Comparison of ENCODE assay signal across 7 mouse cellular contexts in genomic region chr5:93092147-93092781, GRCm38 (mm10). TPM values are rescaled to one million over a fixed set of nuclear protein-coding genes. Genes with fewer than 3 reads are reported as not detected.
DNase-seq lines count a peak whose midpoint lies in the region; ATAC-seq and TF ChIP-seq lines count a peak whose summit lies in the region.

No protein-coding gene starts in this region.

- peak overlapping the region; percentile 90 for H3K4me2 ChIP-seq in hindbrain, embryonic 15.5 days

- H3K9ac ChIP-seq in hindbrain, embryonic 15.5 days = peak overlapping the region; percentile 89

- no peak overlapping the region for H3K27ac ChIP-seq in cerebellum, adult 2 months (ENCODE audit: insufficient read depth, low read length)
- peak overlapping the region; percentile 96 for H3K27ac ChIP-seq in hindbrain, embryonic 15.5 days (replicated peaks)
- peak overlapping the region; percentile 99 for H3K27ac ChIP-seq in midbrain, embryonic 10.5 days (replicated peaks)
- no peak overlapping the region for H3K27ac ChIP-seq in small intestine, adult 2 months (ENCODE audit: insufficient read depth, low read depth, low read length)

- no peaks in the 10 kb centered on the region for H3K9me3 ChIP-seq in hindbrain, embryonic 15.5 days
- H3K9me3 ChIP-seq in midbrain, embryonic 10.5 days (replicated peaks) = no peaks in the 10 kb centered on the region

- 6% methylated on average over 28 of the region's 28 CpGs for WGBS in cerebellum, adult 2 months
- 5% methylated on average over 28 of the region's 28 CpGs for WGBS in hindbrain, embryonic 15.5 days
- 7% methylated on average over 28 of the region's 28 CpGs for WGBS in midbrain, embryonic 10.5 days
- WGBS in small intestine, adult 2 months = 6% methylated on average over 28 of the region's 28 CpGs

- no peak for TF ChIP-seq POLR2A in cerebellum, adult 2 months (IDR thresholded peaks at IDR 0.05; ENCODE audit: borderline replicate concordance, insufficient read depth, low read length)
- TF ChIP-seq POLR2A in small intestine, adult 2 months (IDR thresholded peaks at IDR 0.05; ENCODE audit: low read depth, low read length) = no peak

- no peaks in the 10 kb centered on the region for H3K27me3 ChIP-seq in cerebellum, adult 2 months (ENCODE audit: control insufficient read depth, insufficient read depth, low read length)
- H3K27me3 ChIP-seq in hindbrain, embryonic 15.5 days = no peaks in the 10 kb centered on the region
- H3K27me3 ChIP-seq in midbrain, embryonic 10.5 days (ENCODE audit: low read depth, poor library complexity, severe bottlenecking) = no peaks in the 10 kb centered on the region
- no peaks in the 10 kb centered on the region for H3K27me3 ChIP-seq in small intestine, adult 2 months (ENCODE audit: control insufficient read depth, insufficient read depth, low read length)

- peaks cover 5% of the 10 kb centered on the region; the same call in 1 of the 2 replicates for H3K4me1 ChIP-seq in cerebellum, adult 2 months (ENCODE audit: control insufficient read depth, insufficient read depth, low read length)
- peaks cover 41% of the 10 kb centered on the region for H3K4me1 ChIP-seq in hindbrain, embryonic 15.5 days (replicated peaks)
- peaks cover 46% of the 10 kb centered on the region for H3K4me1 ChIP-seq in midbrain, embryonic 10.5 days
- H3K4me1 ChIP-seq in small intestine, adult 2 months (ENCODE audit: control insufficient read depth, insufficient read depth, insufficient read length, low read length) = peaks cover 11% of the 10 kb centered on the region; the same call in 1 of the 2 replicates

- no peaks in the 10 kb centered on the region for H3K36me3 ChIP-seq in hindbrain, embryonic 15.5 days
- no peaks in the 10 kb centered on the region for H3K36me3 ChIP-seq in midbrain, embryonic 10.5 days
- H3K36me3 ChIP-seq in small intestine, adult 2 months (ENCODE audit: control insufficient read depth, insufficient read depth, low read length) = no peaks in the 10 kb centered on the region

- peak; percentile 28 for ATAC-seq in hindbrain, embryonic 15.5 days (ENCODE audit: low FRiP score, low read depth)

- H3K4me3 ChIP-seq in cerebellum, adult 2 months (replicated peaks; ENCODE audit: insufficient read depth, low read depth, low read length) = peak overlapping the region; percentile 97
- H3K4me3 ChIP-seq in hindbrain, embryonic 15.5 days = peak overlapping the region; percentile 79
- peak overlapping the region; percentile 71 for H3K4me3 ChIP-seq in midbrain, embryonic 10.5 days
- peak overlapping the region; percentile 94 for H3K4me3 ChIP-seq in small intestine, adult 2 months (ENCODE audit: low read depth, low read length)

- TF ChIP-seq CTCF in cerebellum, adult 2 months (IDR thresholded peaks at IDR 0.05; ENCODE audit: borderline replicate concordance, insufficient read depth, low read depth, low read length) = no peak
- no peak for TF ChIP-seq CTCF in small intestine, adult 2 months (IDR thresholded peaks at IDR 0.05; ENCODE audit: extremely low read depth, insufficient read length, insufficient replicate concordance, low read depth, low read length)

- peak; percentile 34 for DNase-seq in MN1 (ENCODE audit: low spot score)
- peak; percentile 49 to 60 for DNase-seq in cerebellum, adult 2 months
- peak; percentile 39 to 44 for DNase-seq in frontal cortex, postnatal 14 days (ENCODE audit: low spot score in 2 of 2)
- peak; percentile 56 to 59 for DNase-seq in left cerebral cortex, postnatal 36 days (ENCODE audit: low spot score in 2 of 2)
- DNase-seq in midbrain, embryonic 10.5 days (ENCODE audit: low spot score) = peak; percentile 49

- intact Hi-C loops in left cerebral cortex, postnatal 36 days (cut with DNase I) = loop anchor here (2.0 to 5.0 kb wide), 4 partner anchors 35 to 175 kb away; partner anchors contain the start of gene Ccng2

RNA-seq across cellular contexts. Expression of gene Sept11, which starts 1.0 kb away (rescaled TPM):
- 74.0 and 77.7 TPM in 2 replicates for polyA plus RNA-seq in cerebellum, adult 2 months (2012; rRNA removed)
- 148 and 151 TPM in 2 replicates for polyA plus RNA-seq in hindbrain, embryonic 15.5 days (2015; fragmentation: Nextera tagmentation; extraction: Ambion mirVana)
- 100 to 1,000 TPM; 185 to 201 TPM for total RNA-seq in left cerebral cortex, postnatal 36 days (2021)
- 251 and 274 TPM in 2 replicates for polyA plus RNA-seq in midbrain, embryonic 10.5 days (2016; fragmentation: Nextera tagmentation; extraction: Ambion mirVana)
- polyA plus RNA-seq in small intestine, adult 2 months (2012; rRNA removed) = 7.0 and 12.9 TPM in 2 replicates

RNA-seq across cellular contexts. Expression of gene Sowahb, which starts 47.4 kb away (rescaled TPM):
- polyA plus RNA-seq in cerebellum, adult 2 months (2012; rRNA removed) = 17.0 and 19.1 TPM in 2 replicates
- 0.07 TPM in 1 of 2 replicates, not detected in the other for polyA plus RNA-seq in hindbrain, embryonic 15.5 days (2015; fragmentation: Nextera tagmentation; extraction: Ambion mirVana)
- 10 to 100 TPM; 17.7 to 22.5 TPM for total RNA-seq in left cerebral cortex, postnatal 36 days (2021)
- polyA plus RNA-seq in midbrain, embryonic 10.5 days (2016; fragmentation: Nextera tagmentation; extraction: Ambion mirVana) = 0.12 and 0.26 TPM in 2 replicates
- polyA plus RNA-seq in small intestine, adult 2 months (2012; rRNA removed) = 15.4 and 33.6 TPM in 2 replicates

Comparison
In these comparisons a context has a peak if more than half of its experiments do, and no peak if none do; other contexts are left out.
1. H3K27ac ChIP-seq: peak in hindbrain, embryonic 15.5 days (single experiment) and midbrain, embryonic 10.5 days (single experiment); none in cerebellum, adult 2 months (single experiment) and small intestine, adult 2 months (single experiment).
2. RNA of gene Sowahb, which starts 47.4 kb away (polyA plus RNA-seq): 15.4 to 33.6 TPM in small intestine, adult 2 months and 17.0 to 19.1 TPM in cerebellum, adult 2 months; 0.12 to 0.26 TPM in midbrain, embryonic 10.5 days and 0.07 TPM in hindbrain, embryonic 15.5 days; every median in the first group is over 10 times any median in the second.
3. Peak in every context shown above with its lines, with median percentiles within 50 percentile points of each other: DNase-seq and H3K4me3 ChIP-seq.